Mouse (Mus musculus): ENCODE measurements around the gene Carmil1.

Gene Carmil1

DNA sequence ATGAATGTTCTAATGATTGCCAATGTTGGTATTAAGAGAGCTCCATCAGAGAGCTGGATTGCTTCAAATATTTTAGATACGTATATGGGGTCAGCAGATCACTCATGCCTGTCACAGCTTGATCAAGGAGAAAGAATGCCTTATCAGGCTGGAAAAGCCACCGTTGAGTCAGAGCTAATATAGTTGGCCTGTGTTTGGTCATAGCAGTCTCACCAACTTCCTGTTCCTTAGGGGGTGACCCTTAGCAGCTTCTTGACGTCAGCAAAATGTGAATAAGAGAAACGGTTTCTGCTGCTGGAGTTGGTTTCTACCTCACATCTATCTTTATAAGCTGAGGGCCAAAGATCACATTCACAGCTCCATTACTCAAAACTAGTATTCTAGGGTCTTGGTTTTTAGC, 176.6 kb downstream of the Carmil1 start:
- in situ Hi-C loops (cut with MboI), result no loop called here

DNA sequence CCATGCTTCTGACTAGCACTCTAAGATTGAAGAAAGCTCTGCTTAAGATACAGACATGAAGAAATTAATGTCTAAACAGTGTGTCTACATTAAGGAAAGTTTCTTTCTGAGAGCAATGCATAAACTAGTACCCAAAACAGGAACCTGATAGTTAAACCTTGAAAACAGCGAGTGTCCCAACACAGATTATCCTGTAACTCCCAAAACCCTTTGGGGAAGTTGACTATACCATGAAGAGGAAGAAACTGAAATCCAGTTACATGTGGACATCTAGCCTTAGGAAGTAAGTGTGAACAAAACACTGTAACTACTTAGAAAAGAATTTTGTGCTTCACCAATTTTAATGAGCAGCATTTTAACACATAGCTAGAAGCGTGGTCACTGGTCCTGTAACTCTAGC, 177.4 kb downstream of the Carmil1 start:
- in situ Hi-C loops (cut with MboI), result no loop called here

DNA sequence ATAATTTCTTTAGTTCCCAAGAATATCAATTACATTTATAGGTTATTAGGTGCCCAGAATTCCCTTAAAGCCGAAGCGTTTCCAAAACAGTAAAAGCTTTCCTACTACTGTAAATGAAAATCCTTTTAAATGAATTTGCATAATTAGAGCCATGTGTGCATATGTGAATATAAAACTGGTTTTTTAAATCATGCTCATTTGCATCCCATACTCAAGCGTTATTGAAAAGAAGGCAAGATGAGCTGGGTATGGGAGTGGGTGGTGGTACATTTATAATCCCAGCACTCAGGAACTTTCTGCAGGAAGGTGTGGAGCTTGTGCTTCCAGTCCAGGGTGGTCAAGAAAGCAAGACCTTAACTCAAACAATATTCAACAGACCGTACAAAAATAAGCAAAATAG, 178.3 kb downstream of the Carmil1 start:
- in situ Hi-C loops (cut with MboI), result no loop called here

DNA sequence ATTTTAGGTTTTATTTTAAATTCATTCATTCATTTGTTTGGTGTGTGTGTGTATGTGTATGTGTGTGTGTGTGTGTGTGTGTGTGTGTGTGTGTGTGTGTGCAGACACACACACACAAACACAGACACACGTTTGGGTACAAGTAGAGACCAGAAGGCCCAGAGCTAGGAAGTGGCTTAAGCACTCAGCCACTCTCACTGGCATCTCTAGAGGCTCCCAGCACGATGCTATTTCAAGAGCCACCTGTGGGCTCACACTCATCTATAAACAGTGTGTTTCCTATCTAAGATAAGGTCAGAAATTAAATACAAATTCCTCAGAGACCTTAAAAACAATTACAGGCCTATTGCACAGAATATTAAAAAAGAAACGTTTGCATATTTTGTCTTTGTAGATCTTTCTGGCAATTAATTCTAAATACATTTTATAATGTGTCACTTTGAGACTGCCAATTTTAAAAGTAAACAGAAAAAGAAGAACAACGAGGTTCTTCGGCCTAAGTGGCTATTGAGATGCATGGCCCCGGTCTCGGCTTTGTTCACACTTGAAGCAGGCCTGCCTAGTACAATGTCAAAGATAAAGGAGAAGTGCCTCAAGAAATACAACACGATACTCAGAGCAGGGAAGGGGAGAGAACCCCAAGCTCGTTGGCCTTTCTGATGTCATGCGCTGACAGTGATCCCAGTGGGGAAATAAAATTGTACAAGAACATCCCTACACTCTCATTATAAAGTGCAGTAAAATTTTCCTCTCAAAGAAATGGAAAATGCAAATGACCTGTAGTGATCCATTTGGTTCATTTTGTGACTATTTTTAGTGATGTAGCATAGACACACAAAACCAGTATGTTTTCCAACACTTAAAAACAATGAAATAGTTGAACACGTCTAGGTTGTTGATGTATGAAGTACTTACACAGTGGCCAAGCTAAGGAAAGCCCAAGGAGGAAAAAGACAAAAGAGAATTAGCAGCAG, 179.2 kb downstream of the Carmil1 start:
- in situ Hi-C loops (cut with MboI), result no loop called here

DNA sequence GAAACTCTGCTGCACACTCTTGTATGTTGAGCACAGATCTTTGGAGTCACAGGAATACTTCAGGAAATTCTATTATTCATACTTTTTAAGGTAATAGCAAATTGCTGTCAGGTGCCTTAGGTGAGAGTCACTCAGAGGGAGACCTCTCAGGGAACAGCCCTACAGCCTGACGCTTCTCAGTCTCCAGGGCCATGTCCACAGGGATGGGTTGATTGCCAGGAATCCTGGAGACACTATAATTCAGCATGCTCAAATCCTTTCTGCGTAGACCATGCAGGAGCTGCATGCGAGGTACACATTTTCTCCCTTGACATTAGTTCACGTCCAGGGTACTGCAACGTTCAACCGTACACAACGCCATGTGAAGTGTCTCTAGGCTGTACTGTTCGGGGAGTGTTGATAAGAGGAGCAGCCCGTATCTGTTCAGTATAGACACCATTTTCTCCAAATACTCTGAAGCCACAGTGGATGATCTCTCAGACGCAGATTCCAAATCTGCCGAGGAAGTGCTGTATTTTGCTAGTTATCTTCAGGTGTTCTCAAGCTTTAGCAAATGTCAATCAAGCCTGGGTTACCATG, 180.0 kb downstream of the Carmil1 start:
- in situ Hi-C loops (cut with MboI), result no loop called here

DNA sequence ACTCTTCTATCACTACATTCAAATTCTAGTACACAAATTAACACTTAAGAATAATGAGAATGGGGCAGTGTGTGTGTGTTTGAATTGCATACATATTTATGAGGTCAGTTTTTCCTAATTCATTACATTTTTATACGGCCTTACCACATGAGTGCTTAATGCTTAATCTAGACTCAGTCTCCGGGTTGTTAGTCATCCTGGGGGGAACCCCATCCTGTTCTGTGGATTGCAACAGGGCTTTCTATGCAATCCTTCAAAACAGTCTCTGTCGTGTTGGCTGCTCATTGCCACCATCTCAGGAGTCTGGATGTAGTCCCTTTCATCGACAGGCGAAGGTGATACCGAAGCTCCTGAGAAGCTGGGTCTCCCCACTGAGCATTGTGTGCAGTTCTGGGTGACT, 184.0 kb downstream of the Carmil1 start:
- in situ Hi-C loops (cut with MboI), result no loop called here

DNA sequence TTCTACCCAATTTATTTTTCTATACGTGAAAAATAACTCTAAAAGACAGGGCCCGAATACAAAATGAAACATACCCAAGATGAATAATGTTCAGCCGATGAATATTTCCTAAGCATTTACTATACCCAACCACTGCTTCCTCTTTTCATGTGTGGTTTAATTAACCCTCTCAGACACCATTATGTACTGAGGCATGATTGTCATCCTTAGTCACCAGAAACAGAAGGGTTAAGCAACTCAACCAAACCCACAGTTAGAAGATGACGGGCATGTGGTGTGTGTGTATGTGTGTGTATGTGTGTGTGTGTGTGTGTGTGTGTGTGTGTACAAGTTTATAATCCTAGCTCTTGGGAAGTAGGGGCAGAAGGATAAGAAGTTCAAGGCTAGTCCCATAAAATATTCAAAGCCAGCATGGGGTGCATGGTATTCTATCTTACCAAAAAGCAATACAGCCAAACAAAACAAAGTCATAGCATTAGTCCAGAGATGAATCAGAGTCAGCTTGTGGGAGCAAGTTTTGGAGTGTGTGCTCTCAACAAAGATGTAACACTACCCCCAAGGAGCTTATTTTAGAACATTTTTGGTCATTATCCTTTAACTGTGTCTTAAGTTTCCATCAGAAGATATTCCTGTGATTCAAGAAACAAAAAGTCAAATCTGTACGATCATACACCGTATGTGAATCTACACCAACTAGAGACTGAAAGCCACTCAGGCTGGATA, 185.6 kb downstream of the Carmil1 start:
- in situ Hi-C loops (cut with MboI), result no loop called here

DNA sequence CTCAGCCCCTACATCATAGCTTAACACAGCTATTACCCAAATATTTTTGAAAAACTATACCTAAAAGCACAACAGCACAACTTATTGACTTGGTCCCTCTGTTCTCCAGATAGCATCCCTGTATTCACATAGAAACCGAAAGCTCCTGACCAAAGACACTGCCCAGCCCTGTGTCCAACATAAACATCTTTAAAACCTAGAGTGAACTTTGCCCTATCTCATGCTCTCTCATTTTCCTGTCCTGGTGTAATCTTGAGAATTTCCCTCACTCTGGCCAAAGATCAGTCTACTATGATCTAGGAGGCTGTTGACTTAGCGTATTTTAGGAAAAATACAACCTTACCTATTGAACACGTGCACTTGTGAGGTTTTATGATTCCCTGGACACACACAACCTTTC, 187.5 kb downstream of the Carmil1 start:
- in situ Hi-C loops (cut with MboI), result no loop called here

DNA sequence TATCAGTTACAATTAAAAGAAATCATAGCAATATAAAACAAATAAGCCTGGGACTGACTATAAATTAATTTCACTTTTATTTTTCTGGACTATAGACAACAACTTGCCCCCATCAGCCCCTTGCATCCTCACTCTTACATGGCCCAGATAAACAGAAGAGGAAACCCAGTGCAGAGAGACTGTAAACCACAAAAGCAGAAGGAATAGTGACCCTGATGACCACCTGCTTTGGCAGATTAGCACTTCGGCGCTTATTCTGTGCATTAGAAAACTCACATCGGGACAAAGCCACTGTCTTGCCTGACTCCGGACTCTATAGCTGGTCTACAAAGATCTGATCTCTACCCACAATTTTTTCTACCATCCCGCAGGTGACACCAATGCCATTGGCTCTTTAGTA, 188.5 kb downstream of the Carmil1 start:
- in situ Hi-C loops (cut with MboI), result no loop called here

DNA sequence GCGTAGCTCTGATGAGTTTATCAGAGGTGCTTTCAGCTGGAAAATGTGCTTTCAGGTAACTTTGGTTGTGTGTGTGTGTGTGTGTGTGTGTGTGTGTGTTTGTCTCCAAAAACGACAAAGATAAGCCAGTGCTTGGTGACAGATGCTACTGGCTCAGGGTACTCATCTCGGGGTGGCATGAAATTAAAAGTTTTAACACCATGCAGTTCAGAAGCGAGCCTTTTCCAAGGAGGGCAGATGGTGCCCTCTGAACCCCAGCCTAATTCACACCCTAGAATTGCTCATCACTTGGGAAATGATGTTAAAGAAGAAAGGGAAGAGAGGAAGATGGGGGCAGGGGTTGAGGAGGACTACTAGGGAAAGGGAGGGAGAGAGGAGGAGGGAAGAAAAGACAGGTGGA, 198.4 kb downstream of the Carmil1 start:
- in situ Hi-C loops (cut with MboI), result no loop called here

DNA sequence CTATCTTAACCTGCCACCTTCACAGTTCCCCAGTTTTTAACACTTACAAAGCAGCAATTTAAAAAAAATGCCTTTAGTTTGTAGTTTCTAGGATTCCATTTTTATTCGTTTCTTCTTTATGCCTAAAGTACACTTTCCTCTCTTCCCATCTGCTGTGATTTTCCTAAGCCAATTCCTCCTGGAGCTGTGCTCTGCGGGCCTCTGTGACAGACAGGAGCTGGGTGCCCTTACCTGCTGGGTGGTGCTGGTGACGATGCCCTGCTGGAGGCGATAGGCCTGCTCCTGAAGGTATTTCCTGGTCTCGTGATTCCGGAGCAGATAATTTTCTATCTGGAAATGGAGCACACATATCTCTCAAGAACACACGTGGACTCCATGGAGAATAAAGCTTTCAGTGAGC, 198.9 kb downstream of the Carmil1 start:
- in situ Hi-C loops (cut with MboI), result no loop called here

DNA sequence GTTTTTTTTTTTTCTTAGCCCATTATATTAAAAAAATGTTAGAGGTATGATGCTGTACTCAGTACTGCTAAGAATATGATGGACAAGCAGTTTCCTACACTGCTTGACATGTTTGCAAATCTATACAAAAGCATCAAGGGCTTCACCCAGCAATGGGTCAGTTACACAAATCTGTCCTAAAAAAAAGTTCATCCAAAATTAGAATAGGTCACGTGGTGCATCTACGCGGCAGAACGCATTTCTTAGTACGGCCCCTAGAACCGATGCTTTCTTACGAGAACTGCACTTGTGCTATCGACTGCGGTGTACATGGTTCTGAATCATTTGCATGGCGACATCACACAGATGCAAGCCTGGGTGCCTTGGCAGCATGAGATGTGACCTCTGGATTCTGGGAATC, 208.0 kb downstream of the Carmil1 start:
- in situ Hi-C loops (cut with MboI), result no loop called here

DNA sequence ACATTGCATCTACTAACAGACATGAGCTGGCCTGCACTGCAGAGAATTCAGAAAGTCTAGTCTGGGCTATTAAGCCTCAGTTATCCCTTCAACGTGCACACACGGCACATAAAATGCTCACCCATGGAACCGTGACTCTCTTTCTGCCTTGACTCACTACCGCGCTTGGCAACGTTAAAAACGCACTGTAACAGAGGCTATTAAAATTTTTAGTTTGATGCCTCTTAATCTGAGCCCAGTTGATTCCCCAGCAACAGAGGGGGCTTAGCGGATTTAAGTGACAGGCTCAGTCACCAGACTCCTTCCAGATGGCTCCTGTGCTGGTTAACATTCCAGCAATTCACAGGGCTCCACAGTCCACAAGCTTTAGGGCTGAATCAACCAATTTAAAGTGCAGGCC, 213.0 kb downstream of the Carmil1 start:
- in situ Hi-C loops (cut with MboI), result no loop called here

DNA sequence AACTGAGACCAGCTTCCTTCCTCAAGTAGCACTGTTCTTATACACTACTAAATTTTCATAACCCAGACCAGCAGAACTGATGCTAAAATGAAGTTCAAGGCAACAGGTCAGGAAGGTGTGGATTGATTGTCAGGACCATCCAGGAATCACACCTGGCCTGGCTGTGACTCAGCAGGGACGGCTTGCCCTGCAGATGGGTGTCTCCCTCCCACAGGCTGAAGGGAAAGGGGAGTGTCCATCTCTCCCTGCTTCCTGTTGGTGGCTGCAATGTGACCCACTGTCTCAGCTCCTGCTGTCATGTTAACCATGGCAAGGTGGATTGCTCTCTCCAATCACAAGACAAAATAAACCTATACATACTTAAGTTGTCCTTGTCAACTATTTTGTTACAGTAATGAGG, 215.1 kb downstream of the Carmil1 start:
- in situ Hi-C loops (cut with MboI), result no loop called here

DNA sequence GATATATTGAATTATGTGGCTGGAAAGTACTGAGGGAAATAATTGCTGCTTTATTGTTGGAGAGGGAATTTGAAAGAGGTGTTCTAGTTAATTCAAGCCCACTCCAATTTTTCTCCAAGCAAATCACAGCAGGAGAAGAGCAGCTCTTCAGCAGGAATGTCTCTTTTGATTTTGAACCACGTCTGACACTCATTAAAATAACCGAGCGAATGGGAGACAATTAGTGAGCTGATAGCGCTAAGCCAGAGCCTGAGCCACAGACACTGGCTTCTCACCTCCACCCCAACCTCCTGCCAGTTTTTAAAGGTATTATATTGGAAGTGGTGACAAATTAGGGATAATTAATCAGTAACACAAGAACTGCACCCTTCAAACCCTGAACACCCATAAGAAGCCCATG, 217.8 kb downstream of the Carmil1 start:
- in situ Hi-C loops (cut with MboI), result no loop called here

DNA sequence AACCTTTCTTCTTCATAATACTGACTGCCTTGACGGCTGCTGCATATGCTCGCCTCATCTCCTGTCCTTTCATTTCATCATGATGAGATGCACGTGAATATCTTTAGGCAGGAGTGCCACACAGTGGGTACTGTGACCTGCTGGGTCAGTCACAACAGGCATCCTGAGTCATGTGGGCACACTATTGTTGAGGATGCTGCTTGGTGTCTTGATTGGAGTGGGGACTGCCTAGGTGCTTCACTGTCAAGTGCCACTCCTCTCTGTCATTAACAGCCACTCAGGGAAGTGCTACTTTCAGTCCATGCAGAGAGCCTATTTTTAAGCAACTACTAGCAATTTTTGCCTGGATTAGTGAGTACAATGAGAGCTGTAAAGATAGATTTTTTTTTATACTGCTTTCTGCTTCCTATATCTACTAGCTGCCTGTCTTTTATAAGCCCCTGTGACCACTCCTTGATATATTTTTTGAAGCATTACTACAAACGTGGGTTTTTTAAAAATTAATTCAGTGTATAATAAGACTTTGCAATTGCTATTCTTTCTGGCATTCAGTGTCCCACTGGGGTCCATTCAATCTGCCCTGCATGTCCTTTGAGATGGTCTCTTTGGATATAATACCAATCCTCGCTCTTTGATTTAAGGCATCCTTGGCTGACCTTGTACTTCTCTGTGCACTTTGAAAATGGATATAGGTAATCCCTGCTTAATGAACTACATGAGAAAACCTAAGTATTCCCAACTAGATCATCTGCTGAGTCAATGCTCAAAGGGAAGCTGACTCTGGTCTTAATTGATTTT, 225.3 kb downstream of the Carmil1 start:
- in situ Hi-C loops (cut with MboI), result no loop called here

DNA sequence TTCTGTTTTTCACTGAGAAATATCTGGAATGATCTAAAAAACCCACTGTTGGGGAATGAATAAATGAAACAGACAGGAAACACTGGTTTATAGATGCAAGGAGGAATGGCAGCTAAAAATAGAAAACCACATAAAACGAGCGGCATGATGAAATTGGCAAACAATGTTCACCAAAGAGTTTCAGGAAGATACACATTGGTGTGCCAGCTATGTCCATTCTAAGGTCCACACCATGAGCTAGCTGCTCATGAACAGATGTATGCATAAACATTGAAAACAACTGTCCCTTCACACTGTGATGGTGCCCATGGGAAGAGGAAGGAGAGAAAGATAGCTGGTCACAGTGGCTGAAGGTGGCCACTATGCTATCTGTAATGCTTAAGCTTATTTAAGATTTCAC, 229.1 kb downstream of the Carmil1 start:
- in situ Hi-C loops (cut with MboI), result no loop called here

DNA sequence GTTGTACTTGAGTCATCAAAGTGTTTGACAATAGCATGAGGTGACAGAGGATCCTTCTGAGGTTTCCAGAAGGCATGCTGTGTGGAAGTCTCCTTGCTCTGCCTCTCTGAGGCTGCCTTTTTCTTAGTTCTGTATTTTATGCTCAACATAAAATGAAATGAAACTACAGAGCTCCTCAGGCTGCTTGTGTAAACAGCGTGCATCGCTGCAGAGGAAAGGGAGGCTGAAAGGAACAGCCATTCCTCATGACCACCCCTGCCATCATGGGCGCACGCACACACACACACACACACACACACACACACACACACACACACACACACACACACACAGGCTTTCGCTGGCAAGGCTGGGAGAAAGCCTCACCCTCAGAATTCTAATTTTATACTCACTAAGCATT, 230.3 kb downstream of the Carmil1 start:
- in situ Hi-C loops (cut with MboI), result no loop called here

DNA sequence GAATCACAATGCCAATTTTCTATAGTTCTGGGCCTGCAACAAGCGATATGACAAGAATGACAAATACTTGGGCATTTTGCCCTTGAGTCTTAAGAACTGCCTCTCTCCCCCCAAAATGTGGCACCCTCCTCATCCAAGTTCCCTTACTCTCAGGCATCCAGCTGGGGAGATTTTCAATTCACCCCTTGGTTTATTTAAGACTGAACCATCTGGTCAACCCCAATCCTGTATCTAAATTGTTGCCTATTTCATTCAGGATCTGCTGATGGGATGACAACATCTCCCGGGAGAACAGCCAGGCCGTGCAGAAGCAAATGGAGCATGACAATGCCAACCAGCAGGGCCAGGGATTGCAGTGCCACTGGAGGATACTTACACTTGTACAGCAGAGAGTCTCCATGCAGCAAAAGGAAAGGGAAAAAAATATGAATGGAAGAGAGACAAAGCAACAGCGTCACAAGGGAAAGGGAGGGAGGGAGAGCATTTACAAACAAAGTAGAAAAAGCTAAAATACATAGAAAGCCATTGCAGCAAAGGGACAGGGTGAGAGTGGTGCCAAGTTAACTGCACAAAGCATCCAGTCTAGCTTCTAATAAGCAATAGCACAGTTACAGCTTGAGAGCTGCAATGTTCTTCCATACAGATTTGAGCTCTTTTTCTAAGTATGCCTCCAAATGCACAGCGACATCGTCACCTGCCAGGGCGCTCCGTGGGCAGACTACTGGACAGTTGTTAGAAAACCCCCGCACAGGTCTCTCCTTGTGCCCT, 231.1 kb downstream of the Carmil1 start:
- in situ Hi-C loops (cut with MboI), result no loop called here

DNA sequence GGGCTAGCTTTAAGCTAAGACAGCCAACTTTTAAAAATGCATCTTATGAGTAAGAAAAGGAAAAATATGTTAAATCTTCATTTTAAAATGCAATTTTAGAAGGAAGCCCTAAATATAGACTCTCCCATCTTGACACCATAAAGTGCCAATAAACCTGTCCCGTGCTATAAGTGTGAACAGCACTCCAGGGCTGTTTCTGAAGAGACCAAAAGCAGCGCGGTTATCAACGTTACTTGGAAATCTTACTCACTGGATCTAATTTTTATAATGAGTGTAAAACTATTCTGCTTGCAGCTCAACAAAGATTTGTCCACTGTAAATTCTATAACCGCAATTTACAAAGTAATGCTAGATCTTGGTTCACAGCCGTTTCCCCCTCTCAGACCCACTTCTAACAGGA, 232.0 kb downstream of the Carmil1 start:
- in situ Hi-C loops (cut with MboI), result no loop called here

DNA sequence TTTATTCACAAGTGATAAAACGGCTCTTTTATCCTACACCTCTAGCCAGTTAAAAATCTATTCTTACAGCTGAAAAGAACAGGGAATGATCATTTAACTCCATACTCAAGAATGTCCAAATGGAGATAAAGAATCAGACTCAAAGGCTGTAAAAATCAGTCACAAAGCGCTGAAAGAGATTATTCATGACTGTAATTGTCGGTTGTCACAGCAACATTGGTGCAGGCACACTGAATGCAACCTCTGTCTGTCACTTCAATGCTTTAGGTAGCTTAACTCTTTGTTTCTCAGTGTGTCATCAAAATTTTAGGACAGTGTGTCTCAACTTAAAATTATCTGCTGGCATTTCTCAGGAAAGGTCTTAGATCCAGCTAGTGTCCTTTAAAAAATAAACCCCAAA, 235.3 kb downstream of the Carmil1 start:
- in situ Hi-C loops (cut with MboI), result no loop called here

Measured in mature B cell (primary cell).